Mouse (Mus musculus) liver, adult 2 months (tissue): ENCODE results near the gene Hhat. TPM values are rescaled to one million over a fixed set of nuclear protein-coding genes. Genes with fewer than 3 reads are reported as not detected.

ENCODE experiments used
- DNase-seq: peaks from one replicate; pipeline ENCODE4 v3.0.0-alpha.2; 2011; ENCODE audit warnings: low read depth, low spot score; ENCODE audit errors: extremely low read depth
- H3K27ac ChIP-seq: fragments of 200-500 bp; replicated peaks from 2 replicates; pipeline ENCODE4 v1.5.1; 2012; ENCODE audit warnings: low read depth, mild to moderate bottlenecking, control low read depth, inconsistent platforms, low read length; ENCODE audit not compliant: insufficient read depth
- H3K27me3 ChIP-seq: fragments of 200-500 bp; 2 replicates; pipeline ENCODE4 v1.6.1; 2012; ENCODE audit warnings: mild to moderate bottlenecking, moderate library complexity, low read length, inconsistent platforms; ENCODE audit not compliant: control insufficient read depth, insufficient read depth
- H3K36me3 ChIP-seq: fragments of 200-500 bp; 2 replicates; pipeline ENCODE4 v1.6.1; 2012; ENCODE audit warnings: low read length, inconsistent platforms; ENCODE audit not compliant: control insufficient read depth, insufficient read depth
- H3K4me1 ChIP-seq: fragments of 200-500 bp; 2 replicates; pipeline ENCODE4 v1.6.1; 2011; ENCODE audit warnings: low read length; ENCODE audit not compliant: control insufficient read depth, insufficient read depth
- H3K4me3 ChIP-seq: fragments of 200-500 bp; 2 replicates; pipeline ENCODE4 v1.5.1; 2011; ENCODE audit warnings: low read depth, mild to moderate bottlenecking, control low read depth, low read length, moderate library complexity; ENCODE audit not compliant: insufficient read depth
- H3K79me2 ChIP-seq: fragments of 200-500 bp; 2 replicates; pipeline ENCODE4 v1.6.1; 2012; ENCODE audit warnings: inconsistent platforms, mild to moderate bottlenecking, low read length, moderate library complexity; ENCODE audit not compliant: control insufficient read depth, insufficient read depth
- H3K9ac ChIP-seq: fragments of 200-500 bp; 2 replicates; pipeline ENCODE4 v1.6.1; 2012; ENCODE audit warnings: low read depth, mild to moderate bottlenecking, control low read depth, inconsistent platforms, low read length
- CTCF ChIP-seq: fragments of 200-500 bp; IDR thresholded peaks from 2 replicates; pipeline ENCODE4 v1.5.1; 2011; ENCODE audit warnings: low read depth, low read length, control low read depth
- POLR2A ChIP-seq: fragments of 200-500 bp; IDR thresholded peaks from 2 replicates; pipeline ENCODE4 v1.6.1; 2011; ENCODE audit warnings: low read length, control low read depth; ENCODE audit not compliant: insufficient read depth; ENCODE audit errors: extremely low read depth
- WGBS: fragments of 180-500 bp; shearing (Covaris S2); methylation state at CpG from one replicate; pipeline ENCODE4 v1.1.7; 2018; 5-methylcytosine and 5-hydroxymethylcytosine counted together
- polyA plus RNA-seq: library from polyadenylated mRNA; depleted of rRNA; stranded (reverse); fragments of >200 nt; gene quantifications from 2 replicates; pipeline ENCODE4 v1.2.3, GENCODE M21; 2012
- total RNA-seq: library from RNA; depleted of rRNA; stranded (reverse); fragments of >200 nt; gene quantifications from 2 replicates; pipeline ENCODE4 v1.2.3, GENCODE M21; 2014

The Hhat gene
- total and polyA plus RNA-seq, 2 experiments: 1.9 to 2.1 TPM

GRCm38 (mm10) chr1:192806168-192807157 is 35.4 kb upstream of the Hhat start:
- 78% methylated on average over 10 of the region's 10 CpGs for WGBS
- no peaks in the 10 kb centered on the region for H3K36me3 ChIP-seq
- H3K79me2 ChIP-seq: no peaks in the 10 kb centered on the region
- H3K27ac ChIP-seq: no peak overlapping the region
- no peak for DNase-seq
- H3K4me1 ChIP-seq: no peaks in the 10 kb centered on the region; the same call in 1 of the 2 replicates
- H3K27me3 ChIP-seq: no peaks in the 10 kb centered on the region
- no peak for TF ChIP-seq POLR2A
- no peak for TF ChIP-seq CTCF
- H3K4me3 ChIP-seq: no peak overlapping the region
- H3K9ac ChIP-seq: no peak overlapping the region

GRCm38 (mm10) chr1:192800338-192800737 is 29.3 kb upstream of the Hhat start:
- Histone ChIP-seq H3K4me1 (no peaks in the 10 kb centered on the region), H3K36me3 (no peaks in the 10 kb centered on the region), H3K27ac (no peak overlapping the region), H3K4me3 (no peak overlapping the region), H3K79me2 (no peaks in the 10 kb centered on the region), H3K9ac (no peak overlapping the region), H3K27me3 (no peaks in the 10 kb centered on the region)
- DNase-seq: no peak
- WGBS: 89% methylated on average over 8 of the region's 8 CpGs
- TF ChIP-seq POLR2A (no peak), CTCF (no peak)

- no peak for DNase-seq
- TF ChIP-seq CTCF: no peak
- TF ChIP-seq POLR2A: no peak
Measured at GRCm38 (mm10) chr1:192799165-192799991, 28.4 kb upstream of the Hhat start.

GRCm38 (mm10) chr1:192798212-192799164 is 27.5 kb upstream of the Hhat start:
- H3K27ac ChIP-seq: no peak overlapping the region
- no peak for TF ChIP-seq CTCF
- TF ChIP-seq POLR2A: no peak
- H3K4me3 ChIP-seq: no peak overlapping the region
- 86% methylated on average over 16 of the region's 16 CpGs for WGBS
- no peak for DNase-seq
- no peaks in the 10 kb centered on the region for H3K36me3 ChIP-seq
- H3K9ac ChIP-seq: no peak overlapping the region
- no peaks in the 10 kb centered on the region for H3K79me2 ChIP-seq
- H3K4me1 ChIP-seq: no peaks in the 10 kb centered on the region
- H3K27me3 ChIP-seq: no peaks in the 10 kb centered on the region

More at GRCm38 (mm10) chr1:192799165-192799991, 28.4 kb upstream of the Hhat start:
- H3K27ac ChIP-seq: no peak overlapping the region
- H3K79me2 ChIP-seq: no peaks in the 10 kb centered on the region
- no peak overlapping the region for H3K9ac ChIP-seq
- WGBS: 79% methylated on average over 10 of the region's 10 CpGs
- no peaks in the 10 kb centered on the region for H3K27me3 ChIP-seq
- H3K36me3 ChIP-seq: no peaks in the 10 kb centered on the region
- H3K4me1 ChIP-seq: no peaks in the 10 kb centered on the region
- no peak overlapping the region for H3K4me3 ChIP-seq

GRCm38 (mm10) chr1:192797011-192797274 is 25.9 kb upstream of the Hhat start:
- Histone ChIP-seq H3K4me1 (no peaks in the 10 kb centered on the region), H3K36me3 (no peaks in the 10 kb centered on the region), H3K9ac (no peak overlapping the region), H3K27ac (no peak overlapping the region), H3K4me3 (no peak overlapping the region), H3K79me2 (no peaks in the 10 kb centered on the region), H3K27me3 (no peaks in the 10 kb centered on the region)
- DNase-seq: no peak
- 74% methylated on average over 3 of the region's 3 CpGs for WGBS
- TF ChIP-seq POLR2A (no peak), CTCF (no peak)
